Mouse (Mus musculus) midbrain, postnatal 0 days (tissue): ENCODE data around the gene Rcc2. TPM values are rescaled to one million over a fixed set of nuclear protein-coding genes. Genes with fewer than 3 reads are reported as not detected.

Source experiments
- ATAC-seq: fragments of 200-750 bp; cut with Nextera tagmentation; 2 replicates; pipeline ENCODE4 v1.8.0; 2017; ENCODE audit warnings: moderate number of reproducible peaks, mild to moderate bottlenecking, moderate TSS enrichment, moderate library complexity; ENCODE audit not compliant: low FRiP score
- DNase-seq: peaks from one replicate; pipeline ENCODE4 v3.0.0-alpha.2; 2015; ENCODE audit warnings: low spot score
- H3K27ac ChIP-seq: fragments of 300-500 bp; sonication (generic); 2 replicates; pipeline ENCODE4 v1.5.1; 2014; ENCODE audit warnings: low read depth, mild to moderate bottlenecking, low read length, mixed read lengths
- H3K27me3 ChIP-seq: fragments of 300-500 bp; sonication (generic); 2 replicates; pipeline ENCODE4 v1.6.1; 2014; ENCODE audit warnings: low read length, control low read depth, mixed read lengths; ENCODE audit not compliant: insufficient read depth
- H3K36me3 ChIP-seq: fragments of 300-500 bp; sonication (generic); 2 replicates; pipeline ENCODE4 v1.6.1; 2014; ENCODE audit warnings: low read length, control low read depth, mixed read lengths; ENCODE audit not compliant: insufficient read depth
- H3K4me1 ChIP-seq: fragments of 300-500 bp; sonication (generic); 2 replicates; pipeline ENCODE4 v1.6.1; 2014; ENCODE audit warnings: mild to moderate bottlenecking, control low read depth, antibody characterized with exemption, low read length, mixed read lengths; ENCODE audit not compliant: insufficient read depth
- H3K4me2 ChIP-seq: fragments of 300-500 bp; sonication (generic); 2 replicates; pipeline ENCODE4 v1.6.1; 2014; ENCODE audit warnings: low read depth, mild to moderate bottlenecking, low read length, mixed read lengths; ENCODE audit not compliant: poor library complexity, severe bottlenecking
- H3K4me3 ChIP-seq: fragments of 300-500 bp; sonication (generic); 2 replicates; pipeline ENCODE4 v1.5.1; 2014; ENCODE audit warnings: low read depth, mild to moderate bottlenecking, low read length, moderate library complexity
- H3K9ac ChIP-seq: fragments of 300-500 bp; sonication (generic); replicated peaks from 2 replicates; pipeline ENCODE4 v1.6.1; 2014; ENCODE audit warnings: mild to moderate bottlenecking, low read length, moderate library complexity, mixed read lengths; ENCODE audit not compliant: poor library complexity, severe bottlenecking
- H3K9me3 ChIP-seq: fragments of 300-500 bp; sonication (generic); 2 replicates; pipeline ENCODE4 v1.6.1; 2016; ENCODE audit warnings: low read length, control low read depth
- CTCF ChIP-seq: IDR thresholded peaks from 2 replicates; pipeline ENCODE4 v1.5.1; 2016; ENCODE audit warnings: antibody characterized with exemption, mild to moderate bottlenecking
- WGBS: fragments of 180-500 bp; shearing (Covaris S2); extraction: QIAGEN DNeasy Blood & Tissue Kit; methylation state at CpG from one replicate; pipeline ENCODE4 v1.1.7; 2014; 5-methylcytosine and 5-hydroxymethylcytosine counted together
- polyA plus RNA-seq: library from polyadenylated mRNA; unstranded; fragments of >200 nt; fragmentation: Nextera tagmentation; extraction: Ambion mirVana; gene quantifications from 2 replicates; pipeline ENCODE4 v1.2.1, GENCODE M21; 2015
- total RNA-seq: library from RNA; depleted of rRNA; stranded (reverse); fragments of >200 nt; gene quantifications from 2 replicates; pipeline ENCODE4 v1.2.3, GENCODE M21; 2014

Gene Rcc2
- total and polyA plus RNA-seq, 2 experiments from 2014 or later = 13.2 to 51.2 TPM

DNA sequence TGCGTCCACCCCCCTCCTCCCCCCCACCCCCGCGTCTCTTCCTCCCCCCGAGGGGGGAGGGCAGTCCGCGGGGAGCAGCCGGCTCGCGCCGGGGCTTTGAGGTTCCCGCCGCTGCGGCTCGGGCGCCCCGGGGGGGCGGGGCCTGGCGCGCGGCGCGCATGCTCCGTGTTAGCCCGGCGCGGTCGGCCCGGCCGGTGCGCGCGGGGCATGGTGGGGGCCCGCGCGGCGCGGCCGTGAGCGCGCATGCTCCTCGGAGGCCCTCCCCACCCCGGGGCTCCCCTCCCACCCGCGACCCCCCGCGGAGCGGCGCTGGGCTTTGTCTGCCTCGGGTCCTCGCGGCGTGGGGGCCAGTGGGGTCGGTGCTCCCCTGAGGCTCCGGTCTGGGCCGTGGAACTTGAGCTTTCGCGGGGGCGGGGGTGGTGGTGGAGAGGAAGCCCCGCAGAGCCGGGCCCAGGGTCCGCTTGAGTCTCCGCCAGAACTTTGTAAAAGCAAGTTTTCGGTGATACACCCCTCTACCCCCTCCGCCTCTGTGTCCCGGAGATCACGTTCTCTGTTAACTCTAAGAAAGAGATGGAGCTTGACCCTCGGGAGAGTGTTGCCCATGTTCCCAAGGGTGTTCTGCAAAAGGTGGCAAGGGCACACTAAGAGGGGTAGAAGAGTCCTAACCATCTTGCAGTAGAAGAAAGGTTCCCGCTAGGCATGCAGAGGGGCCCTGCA, 2.4 kb downstream of the Rcc2 start:
- no peaks in the 10 kb centered on the region for H3K9me3 ChIP-seq
- peaks cover 6% of the 10 kb centered on the region; the same call in 1 of the 2 replicates for H3K4me1 ChIP-seq
- H3K4me2 ChIP-seq = peak overlapping the region; percentile 79
- no peaks in the 10 kb centered on the region for H3K36me3 ChIP-seq
- H3K27me3 ChIP-seq = peaks cover 14% of the 10 kb centered on the region; the same call in 1 of the 2 replicates
- H3K4me3 ChIP-seq = peak overlapping the region; percentile 88
- TF ChIP-seq CTCF = no peak
- DNase-seq (peak; percentile 83), ATAC-seq (peak; percentile 71)
- whole genome bisulfite sequencing = 1% methylated on average over 39 of the region's 68 CpGs
- peak overlapping the region; percentile 82 for H3K9ac ChIP-seq
- H3K27ac ChIP-seq = peak overlapping the region; percentile 82

DNA sequence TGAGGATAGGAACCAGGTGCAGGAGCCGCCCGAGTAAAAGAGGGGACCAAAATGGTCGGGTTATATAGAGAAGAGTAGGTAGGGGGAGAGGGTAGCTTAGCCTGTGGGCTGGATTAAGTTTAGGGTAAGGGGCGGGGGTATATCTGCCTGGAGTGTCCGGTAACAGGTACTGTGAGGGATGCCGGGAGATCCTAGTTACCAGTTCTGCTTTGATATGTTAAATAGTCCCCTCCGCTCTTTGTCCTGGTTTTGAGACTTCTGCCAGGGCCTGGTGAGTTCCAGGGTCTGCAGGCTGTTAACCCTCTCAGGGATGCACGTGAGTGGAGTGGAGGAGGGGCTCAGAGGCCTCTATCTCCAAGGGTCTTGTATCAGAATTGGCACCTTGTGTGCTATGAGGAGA, 3.3 kb downstream of the Rcc2 start:
- Histone ChIP-seq H3K27me3 (peaks cover 8% of the 10 kb centered on the region; the same call in 1 of the 2 replicates), H3K9ac (peak overlapping the region; percentile 82; the same call in 1 of the 2 replicates), H3K4me2 (peak overlapping the region; percentile 79), H3K4me3 (peak overlapping the region; percentile 88; the same call in 1 of the 2 replicates), H3K4me1 (peaks cover 6% of the 10 kb centered on the region; the same call in 1 of the 2 replicates), H3K27ac (peak overlapping the region; percentile 82; the same call in 1 of the 2 replicates), H3K9me3 (no peaks in the 10 kb centered on the region), H3K36me3 (peaks cover 3% of the 10 kb centered on the region)
- no peak for DNase-seq
- 6% methylated on average over 8 of the region's 8 CpGs for WGBS
- no peak for ATAC-seq
- TF ChIP-seq CTCF = no peak

DNA sequence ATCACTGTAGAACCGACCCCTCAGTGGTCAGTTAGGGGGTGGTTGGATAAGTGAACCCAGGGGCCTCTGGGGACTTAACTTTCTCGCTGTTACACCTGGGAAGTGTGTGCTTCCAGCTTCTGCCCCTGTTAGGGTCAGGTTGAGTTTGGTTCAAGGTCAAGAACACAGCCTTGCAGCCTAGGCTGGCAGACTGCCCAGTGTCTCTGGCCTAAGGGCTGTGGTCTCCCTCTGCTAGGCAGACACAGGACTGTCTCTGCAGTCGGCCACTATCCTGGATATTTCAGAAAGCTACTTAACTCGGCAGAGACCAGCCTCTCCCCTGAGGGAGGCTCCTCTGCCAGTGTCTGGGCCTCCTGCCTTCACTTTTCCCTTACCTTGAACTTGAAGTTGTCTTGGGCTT, 3.8 kb downstream of the Rcc2 start:
- peaks cover 9% of the 10 kb centered on the region for H3K36me3 ChIP-seq
- 24% methylated on average over 4 of the region's 4 CpGs for WGBS
- peaks cover 6% of the 10 kb centered on the region; the same call in 1 of the 2 replicates for H3K4me1 ChIP-seq
- H3K4me2 ChIP-seq = no peak overlapping the region
- no peak overlapping the region for H3K9ac ChIP-seq
- DNase-seq (no peak), ATAC-seq (no peak)
- no peak overlapping the region for H3K4me3 ChIP-seq
- H3K9me3 ChIP-seq = no peaks in the 10 kb centered on the region
- no peak overlapping the region for H3K27ac ChIP-seq
- no peak for TF ChIP-seq CTCF
- H3K27me3 ChIP-seq = peaks cover 5% of the 10 kb centered on the region; the same call in 1 of the 2 replicates

DNA sequence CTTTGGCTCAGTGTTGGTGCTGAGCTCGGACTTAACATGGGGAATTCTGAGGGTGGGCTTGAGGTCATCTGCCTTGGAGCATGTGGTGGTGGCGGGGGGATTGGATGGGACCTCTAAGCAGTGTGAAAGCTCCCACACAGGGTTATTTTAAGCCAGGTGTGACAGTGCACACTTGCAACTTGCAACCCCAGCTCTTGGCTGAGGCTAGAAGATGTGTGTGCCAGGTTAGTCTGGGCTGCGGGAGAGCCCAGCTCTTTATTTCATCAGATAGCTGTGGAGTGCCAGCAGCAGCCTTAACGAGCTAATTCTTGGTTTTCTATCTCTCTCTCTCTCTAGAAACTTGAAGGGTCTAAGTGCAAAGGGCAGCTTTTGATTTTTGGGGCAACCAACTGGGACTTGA, 7.3 kb downstream of the Rcc2 start:
- Histone ChIP-seq H3K9me3 (no peaks in the 10 kb centered on the region), H3K4me1 (peaks cover 6% of the 10 kb centered on the region; the same call in 1 of the 2 replicates), H3K4me2 (no peak overlapping the region), H3K9ac (no peak overlapping the region), H3K27ac (no peak overlapping the region), H3K4me3 (no peak overlapping the region), H3K27me3 (no peaks in the 10 kb centered on the region), H3K36me3 (peaks cover 37% of the 10 kb centered on the region)
- no peak for DNase-seq
- no peak for TF ChIP-seq CTCF
- WGBS = 86% methylated on average over 4 of the region's 4 CpGs
- ATAC-seq = no peak

DNA sequence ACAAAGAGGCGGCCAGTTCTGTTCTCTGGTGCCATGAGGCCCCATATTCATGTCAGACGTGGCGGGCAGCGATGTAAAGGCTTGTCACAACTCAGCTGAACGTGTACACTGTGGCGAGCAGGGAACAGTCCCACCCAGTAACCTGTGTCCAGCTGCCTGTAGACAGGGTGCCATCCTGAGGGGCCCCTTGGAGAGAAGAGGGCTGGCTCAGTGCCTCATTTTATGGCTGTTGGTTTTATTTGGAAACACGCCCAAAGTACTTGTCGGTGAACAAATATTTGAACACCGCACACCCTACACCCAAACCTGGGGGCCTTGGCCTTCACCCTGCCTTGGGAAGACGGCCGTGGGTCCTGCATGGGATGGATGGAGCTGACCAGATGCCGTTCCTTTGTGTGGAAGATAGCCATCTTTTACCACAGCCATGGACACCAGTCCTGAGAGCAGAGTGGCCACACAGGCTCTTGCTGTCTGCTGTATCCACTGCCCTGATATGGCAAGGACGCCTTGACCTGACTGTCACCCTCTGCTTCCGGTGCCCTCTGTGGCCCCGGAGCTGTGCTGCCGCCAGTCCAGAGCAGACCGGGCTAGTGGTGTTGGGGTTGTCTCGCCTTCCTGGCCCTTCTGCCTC, 8.1 kb downstream of the Rcc2 start:
- Histone ChIP-seq H3K9me3 (no peaks in the 10 kb centered on the region), H3K27me3 (no peaks in the 10 kb centered on the region), H3K4me1 (0 out of 2 replicates have a peak, but pooled peaks cover 3% of the 10 kb centered on the region), H3K4me2 (no peak overlapping the region), H3K9ac (no peak overlapping the region), H3K4me3 (no peak overlapping the region), H3K36me3 (peaks cover 41% of the 10 kb centered on the region), H3K27ac (no peak overlapping the region)
- DNase-seq (no peak), ATAC-seq (no peak)
- WGBS = 85% methylated on average over 18 of the region's 18 CpGs
- TF ChIP-seq CTCF = no peak

- Histone ChIP-seq H3K9me3 (no peaks in the 10 kb centered on the region), H3K9ac (0 out of 2 replicates have a peak overlapping the region, but pooled peaks have one; percentile 19), H3K4me3 (no peak overlapping the region), H3K36me3 (peaks cover 41% of the 10 kb centered on the region), H3K4me1 (peaks cover 1% of the 10 kb centered on the region; the same call in 1 of the 2 replicates), H3K4me2 (no peak overlapping the region), H3K27me3 (no peaks in the 10 kb centered on the region), H3K27ac (no peak overlapping the region)
- 70% methylated on average over 7 of the region's 7 CpGs for WGBS
- ATAC-seq (no peak), DNase-seq (peak; percentile 39)
- no peak for TF ChIP-seq CTCF
These were observed 8.8 kb downstream of the Rcc2 start for GRCm38 (mm10) chr4:140709111-140709510.
